Mouse (Mus musculus) thymus, adult 18-20 months (tissue): Measurements from ENCODE around the gene Atxn2.

Experiments used
- DNase-seq, 2 experiments: peaks; one replicate each; pipeline ENCODE4 v3.0.0; 2022; ENCODE audit warnings: mixed read lengths in 2 of 2

The Atxn2 gene

GRCm38 (mm10) chr5:121818401-121818800 lies 107.3 kb downstream of the Atxn2 start:
- no peak for DNase-seq

GRCm38 (mm10) chr5:121818862-121819261 lies 107.7 kb downstream of the Atxn2 start:
- DNase-seq: no peak

- DNase-seq: no peak
Observed at GRCm38 (mm10) chr5:121819559-121819958, 108.4 kb downstream of the Atxn2 start.

- no peak for DNase-seq
Observed at GRCm38 (mm10) chr5:121820161-121820560, 109.0 kb downstream of the Atxn2 start.

GRCm38 (mm10) chr5:121820657-121821056 lies 109.5 kb downstream of the Atxn2 start:
- DNase-seq: no peak

- DNase-seq: no peak
Observed at GRCm38 (mm10) chr5:121821116-121821515, 110.0 kb downstream of the Atxn2 start.

- DNase-seq: no peak
Observed at GRCm38 (mm10) chr5:121821552-121821951, 110.4 kb downstream of the Atxn2 start.

GRCm38 (mm10) chr5:121822786-121823505 lies 111.8 kb downstream of the Atxn2 start:
- no peak for DNase-seq

- DNase-seq: no peak
Observed at GRCm38 (mm10) chr5:121823668-121824067, 112.5 kb downstream of the Atxn2 start.

- no peak for DNase-seq
Observed at GRCm38 (mm10) chr5:121824121-121824520, 113.0 kb downstream of the Atxn2 start.

GRCm38 (mm10) chr5:121825606-121826005 lies 114.5 kb downstream of the Atxn2 start:
- no peak for DNase-seq

GRCm38 (mm10) chr5:121827876-121828275 lies 116.7 kb downstream of the Atxn2 start:
- DNase-seq: no peak

GRCm38 (mm10) chr5:121828491-121829432 lies 117.6 kb downstream of the Atxn2 start:
- no peak for DNase-seq

GRCm38 (mm10) chr5:121831002-121831601 lies 120.0 kb downstream of the Atxn2 start:
- DNase-seq: no peak

- no peak for DNase-seq
Observed at GRCm38 (mm10) chr5:121832376-121833155, 121.4 kb downstream of the Atxn2 start.

GRCm38 (mm10) chr5:121833159-121833558 lies 122.0 kb downstream of the Atxn2 start:
- DNase-seq: no peak

GRCm38 (mm10) chr5:121833572-121834240 lies 122.6 kb downstream of the Atxn2 start:
- DNase-seq: peak; percentile 56 to 76

GRCm38 (mm10) chr5:121834241-121834606 lies 123.1 kb downstream of the Atxn2 start:
- DNase-seq: no peak

- DNase-seq: no peak
Observed at GRCm38 (mm10) chr5:121834991-121835747, 124.0 kb downstream of the Atxn2 start.

GRCm38 (mm10) chr5:121835949-121836691 lies 125.0 kb downstream of the Atxn2 start:
- peak; percentile 49 to 66 for DNase-seq
